Mouse (Mus musculus) neural tube, embryonic 15.5 days (tissue): ENCODE data around the gene A530016L24Rik. TPM values are rescaled to one million over a fixed set of nuclear protein-coding genes. Genes with fewer than 3 reads are reported as not detected.

Experiments
- ATAC-seq: fragments of 200-750 bp; cut with Nextera tagmentation; 2 replicates; pipeline ENCODE4 v1.8.0; 2017; ENCODE audit warnings: mild to moderate bottlenecking, moderate TSS enrichment, moderate library complexity; ENCODE audit not compliant: low FRiP score
- H3K27ac ChIP-seq: fragments of 300-500 bp; sonication (generic); replicated peaks from 2 replicates; pipeline ENCODE4 v1.5.1; 2015; ENCODE audit warnings: mild to moderate bottlenecking, inconsistent platforms
- H3K27me3 ChIP-seq: fragments of 300-500 bp; sonication (generic); replicated peaks from 2 replicates; pipeline ENCODE4 v1.6.1; 2015; ENCODE audit warnings: inconsistent platforms
- H3K36me3 ChIP-seq: fragments of 300-500 bp; sonication (generic); 2 replicates; pipeline ENCODE4 v1.6.1; 2015; ENCODE audit warnings: inconsistent platforms
- H3K4me1 ChIP-seq: fragments of 300-500 bp; sonication (generic); 2 replicates; pipeline ENCODE4 v1.6.1; 2015; ENCODE audit warnings: inconsistent platforms
- H3K4me2 ChIP-seq: fragments of 300-500 bp; sonication (generic); 2 replicates; pipeline ENCODE4 v1.6.1; 2015; ENCODE audit warnings: inconsistent platforms, mild to moderate bottlenecking, moderate library complexity
- H3K4me3 ChIP-seq: fragments of 300-500 bp; sonication (generic); replicated peaks from 2 replicates; pipeline ENCODE4 v1.5.1; 2015; ENCODE audit warnings: mild to moderate bottlenecking, inconsistent platforms
- H3K9ac ChIP-seq: fragments of 300-500 bp; sonication (generic); replicated peaks from 2 replicates; pipeline ENCODE4 v1.6.1; 2015; ENCODE audit warnings: mild to moderate bottlenecking, inconsistent platforms
- H3K9me3 ChIP-seq: fragments of 300-500 bp; sonication (generic); replicated peaks from 2 replicates; pipeline ENCODE4 v1.6.1; 2016; ENCODE audit warnings: inconsistent platforms
- WGBS: fragments of 180-500 bp; shearing (Covaris S2); methylation state at CpG from one replicate; pipeline ENCODE4 v1.1.7; 2015; ENCODE audit warnings: mixed read lengths; 5-methylcytosine and 5-hydroxymethylcytosine counted together
- polyA plus RNA-seq: library from polyadenylated mRNA; unstranded; fragments of >200 nt; fragmentation: Nextera tagmentation; extraction: Ambion mirVana; gene quantifications from 2 replicates; pipeline ENCODE4 v1.2.1, GENCODE M21; 2015

A530016L24Rik gene
- polyA plus RNA-seq, 1 experiment from 2014 or later: 0.20 TPM

- Histone ChIP-seq H3K27ac (no peak overlapping the region), H3K27me3 (0 out of 2 replicates have a peak, but pooled peaks cover 4% of the 10 kb centered on the region), H3K9me3 (no peaks in the 10 kb centered on the region), H3K9ac (no peak overlapping the region), H3K4me1 (peaks cover 23% of the 10 kb centered on the region), H3K4me3 (no peak overlapping the region), H3K4me2 (no peak overlapping the region), H3K36me3 (0 out of 2 replicates have a peak, but pooled peaks cover 3% of the 10 kb centered on the region)
- 49% methylated on average over 19 of the region's 19 CpGs for WGBS
- no peak for ATAC-seq
These were observed 13.9 kb downstream of the A530016L24Rik start for GRCm38 (mm10) chr12:112503003-112503771.

DNA sequence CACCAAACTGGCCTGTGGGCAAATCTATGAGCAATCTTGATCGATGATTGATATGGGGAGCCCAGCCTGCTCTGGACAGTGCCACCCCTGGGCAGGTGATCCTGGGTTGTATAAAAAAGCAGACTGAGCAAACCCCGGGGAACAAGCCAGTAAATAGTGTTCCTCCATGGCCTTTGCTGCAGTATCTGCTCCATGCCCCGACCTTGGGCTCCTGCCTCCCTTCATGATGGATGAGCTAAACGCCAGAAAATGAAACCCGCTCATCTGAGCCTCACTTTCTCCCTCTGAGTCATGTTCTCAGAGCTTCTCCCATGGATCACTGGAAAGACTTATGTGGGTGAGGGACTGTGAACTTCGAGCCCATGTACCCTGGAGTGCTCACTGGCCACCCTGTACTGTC lies 17.0 kb downstream of the A530016L24Rik start:
- H3K4me2 ChIP-seq: no peak overlapping the region
- peaks cover 54% of the 10 kb centered on the region for H3K4me1 ChIP-seq
- H3K27ac ChIP-seq: peak overlapping the region; percentile 68; the same call in 1 of the 2 replicates
- no peaks in the 10 kb centered on the region; the same call in 1 of the 2 replicates for H3K27me3 ChIP-seq
- no peak overlapping the region for H3K9ac ChIP-seq
- no peaks in the 10 kb centered on the region for H3K36me3 ChIP-seq
- H3K4me3 ChIP-seq: no peak overlapping the region
- no peaks in the 10 kb centered on the region for H3K9me3 ChIP-seq
- 71% methylated on average over 6 of the region's 6 CpGs for WGBS
- no peak for ATAC-seq

- H3K4me1 ChIP-seq: peaks cover 62% of the 10 kb centered on the region
- WGBS: 14% methylated on average over 4 of the region's 4 CpGs
These were observed 18.0 kb downstream of the A530016L24Rik start for GRCm38 (mm10) chr12:112507264-112507663.

DNA sequence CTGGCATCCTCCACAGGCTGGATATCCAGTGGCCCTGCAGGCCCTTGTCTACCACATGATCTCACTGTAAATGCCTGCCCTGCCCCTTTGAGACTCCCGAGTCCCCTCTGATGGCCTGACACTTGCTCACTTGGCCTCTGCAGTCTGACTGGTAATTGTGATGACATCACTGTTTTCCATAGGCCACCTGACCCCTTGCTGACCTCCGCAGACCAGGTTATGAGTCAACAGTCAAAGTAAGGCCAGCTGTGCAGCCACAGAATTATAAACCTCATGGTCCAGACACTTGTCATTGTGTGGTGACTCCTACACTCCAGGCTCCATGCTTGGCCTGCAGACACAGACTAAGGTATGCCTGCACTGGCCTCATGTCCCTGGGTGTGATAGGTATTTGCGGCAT lies 18.7 kb downstream of the A530016L24Rik start:
- no peak overlapping the region for H3K9ac ChIP-seq
- no peak for ATAC-seq

More at GRCm38 (mm10) chr12:112507264-112507663, 18.0 kb downstream of the A530016L24Rik start:
- H3K27me3 ChIP-seq: no peaks in the 10 kb centered on the region; the same call in 1 of the 2 replicates
- ATAC-seq: peak; percentile 54
- H3K4me3 ChIP-seq: no peak overlapping the region; the same call in 1 of the 2 replicates
- peak overlapping the region; percentile 68 for H3K27ac ChIP-seq
- no peak overlapping the region for H3K9ac ChIP-seq
- H3K36me3 ChIP-seq: no peaks in the 10 kb centered on the region
- no peaks in the 10 kb centered on the region for H3K9me3 ChIP-seq
- peak overlapping the region; percentile 68 for H3K4me2 ChIP-seq

GRCm38 (mm10) chr12:112510365-112510732 lies 21.1 kb downstream of the A530016L24Rik start:
- Histone ChIP-seq H3K9me3 (no peaks in the 10 kb centered on the region), H3K4me2 (peak overlapping the region; percentile 68), H3K4me1 (peaks cover 62% of the 10 kb centered on the region), H3K27me3 (no peaks in the 10 kb centered on the region; the same call in 1 of the 2 replicates), H3K4me3 (peak overlapping the region; percentile 43), H3K27ac (peak overlapping the region; percentile 79), H3K9ac (peak overlapping the region; percentile 47), H3K36me3 (no peaks in the 10 kb centered on the region)
- no peak for ATAC-seq
- 16% methylated on average over 7 of the region's 7 CpGs for WGBS

More for the DNA sequence above, 18.7 kb downstream of the A530016L24Rik start:
- peak overlapping the region; percentile 68 for H3K4me2 ChIP-seq
- H3K27ac ChIP-seq: peak overlapping the region; percentile 68
- peaks cover 62% of the 10 kb centered on the region for H3K4me1 ChIP-seq
- H3K27me3 ChIP-seq: no peaks in the 10 kb centered on the region; the same call in 1 of the 2 replicates
- H3K4me3 ChIP-seq: no peak overlapping the region
- WGBS: 78% methylated on average over 3 of the region's 3 CpGs
- H3K9me3 ChIP-seq: no peaks in the 10 kb centered on the region
- H3K36me3 ChIP-seq: no peaks in the 10 kb centered on the region

DNA sequence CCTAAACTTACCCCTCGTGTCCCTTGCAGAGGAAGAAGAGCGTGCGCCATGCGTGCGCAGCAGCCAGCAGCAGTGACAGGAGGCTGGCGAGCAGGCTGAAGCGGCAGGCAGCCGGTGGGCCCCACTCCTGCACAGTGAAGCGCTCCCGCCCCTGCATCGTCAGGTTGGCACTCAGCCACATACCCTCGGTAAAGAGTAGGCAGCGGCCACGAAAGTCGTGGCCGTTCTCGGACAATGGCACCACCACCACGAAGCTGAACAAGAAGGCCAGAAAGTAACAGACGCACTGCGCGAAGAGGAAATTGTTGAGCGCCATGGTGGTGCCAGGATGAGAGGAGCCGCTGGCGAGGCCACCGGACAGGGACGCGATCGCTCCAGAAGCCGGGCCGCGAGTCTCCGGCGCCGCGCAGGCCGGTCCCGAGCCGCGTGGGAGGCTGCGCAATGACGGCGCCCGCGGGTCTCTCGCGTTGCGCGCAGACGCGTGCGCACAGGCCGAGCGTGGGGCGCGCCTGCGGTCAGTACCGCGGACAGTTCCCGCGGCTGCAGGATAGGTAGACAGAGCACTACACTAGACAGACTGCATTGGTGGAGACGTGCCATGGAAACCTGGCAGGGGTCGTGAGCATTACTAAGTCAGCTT lies 21.6 kb downstream of the A530016L24Rik start:
- H3K9ac ChIP-seq: peak overlapping the region; percentile 47
- H3K27me3 ChIP-seq: no peaks in the 10 kb centered on the region; the same call in 1 of the 2 replicates
- peak overlapping the region; percentile 68 for H3K4me2 ChIP-seq
- H3K36me3 ChIP-seq: no peaks in the 10 kb centered on the region
- 2% methylated on average over 62 of the region's 62 CpGs for WGBS
- H3K27ac ChIP-seq: peak overlapping the region; percentile 79
- peaks cover 62% of the 10 kb centered on the region for H3K4me1 ChIP-seq
- peak; percentile 85 for ATAC-seq
- peak overlapping the region; percentile 43 for H3K4me3 ChIP-seq
- H3K9me3 ChIP-seq: no peaks in the 10 kb centered on the region

GRCm38 (mm10) chr12:112514897-112515296 lies 25.6 kb downstream of the A530016L24Rik start:
- no peak for ATAC-seq
- WGBS: 49% methylated on average over 3 of the region's 3 CpGs
- Histone ChIP-seq H3K4me1 (peaks cover 38% of the 10 kb centered on the region), H3K4me2 (no peak overlapping the region), H3K9ac (no peak overlapping the region), H3K36me3 (no peaks in the 10 kb centered on the region), H3K27ac (no peak overlapping the region), H3K4me3 (no peak overlapping the region), H3K27me3 (no peaks in the 10 kb centered on the region), H3K9me3 (no peaks in the 10 kb centered on the region)

GRCm38 (mm10) chr12:112516697-112517337 lies 27.6 kb downstream of the A530016L24Rik start, which contains the start of gene Tmem179:
Tmem179 (minus strand) TSS chr12:112516747.
- ATAC-seq: peak; percentile 50; the same call in 1 of the 2 replicates
- 17% methylated on average over 14 of the region's 14 CpGs for WGBS

GRCm38 (mm10) chr12:112518105-112518504 lies 28.9 kb downstream of the A530016L24Rik start:
- no peak for ATAC-seq
- H3K27ac ChIP-seq: no peak overlapping the region

More at GRCm38 (mm10) chr12:112516697-112517337, 27.6 kb downstream of the A530016L24Rik start, which contains the start of gene Tmem179:
- H3K9ac ChIP-seq: no peak within 1 kb of the TSS
- no peak within 1 kb of the TSS for H3K4me3 ChIP-seq
- H3K36me3 ChIP-seq: no peaks in the 10 kb centered on the region
- no peaks in the 10 kb centered on the region for H3K27me3 ChIP-seq
- peaks cover 19% of the 10 kb centered on the region for H3K4me1 ChIP-seq
- no peaks in the 10 kb centered on the region for H3K9me3 ChIP-seq
- peak within 1 kb of the TSS; percentile 26 for H3K4me2 ChIP-seq
- no peak within 1 kb of the TSS for H3K27ac ChIP-seq

GRCm38 (mm10) chr12:112533758-112534157 lies 44.5 kb downstream of the A530016L24Rik start:
- no peaks in the 10 kb centered on the region for H3K36me3 ChIP-seq
- no peak overlapping the region for H3K4me2 ChIP-seq
- WGBS: 75% methylated on average over 4 of the region's 4 CpGs
- H3K27me3 ChIP-seq: peaks cover 2% of the 10 kb centered on the region; the same call in 1 of the 2 replicates
- H3K9me3 ChIP-seq: no peaks in the 10 kb centered on the region
- H3K9ac ChIP-seq: no peak overlapping the region
- H3K4me3 ChIP-seq: no peak overlapping the region
- ATAC-seq: no peak
- H3K27ac ChIP-seq: no peak overlapping the region
- H3K4me1 ChIP-seq: peaks cover 15% of the 10 kb centered on the region

More at GRCm38 (mm10) chr12:112518105-112518504, 28.9 kb downstream of the A530016L24Rik start:
- H3K4me3 ChIP-seq: no peak overlapping the region
- H3K9me3 ChIP-seq: no peaks in the 10 kb centered on the region
- WGBS: 53% methylated on average over 4 of the region's 4 CpGs
- H3K36me3 ChIP-seq: no peaks in the 10 kb centered on the region
- H3K4me2 ChIP-seq: no peak overlapping the region
- no peak overlapping the region for H3K9ac ChIP-seq
- H3K4me1 ChIP-seq: peaks cover 17% of the 10 kb centered on the region
- no peaks in the 10 kb centered on the region for H3K27me3 ChIP-seq

- peaks cover 28% of the 10 kb centered on the region for H3K4me1 ChIP-seq
- no peak overlapping the region for H3K27ac ChIP-seq
- peaks cover 6% of the 10 kb centered on the region for H3K27me3 ChIP-seq
- H3K36me3 ChIP-seq: no peaks in the 10 kb centered on the region
- no peak overlapping the region for H3K9ac ChIP-seq
- no peak for ATAC-seq
- H3K9me3 ChIP-seq: no peaks in the 10 kb centered on the region
- H3K4me2 ChIP-seq: no peak overlapping the region
- H3K4me3 ChIP-seq: no peak overlapping the region
- WGBS: 77% methylated on average over 6 of the region's 6 CpGs
These were observed 48.0 kb downstream of the A530016L24Rik start for GRCm38 (mm10) chr12:112537233-112537632.
